Mouse (Mus musculus) hindbrain, embryonic 14.5 days (tissue): Measurements from ENCODE around the gene Gm48552. TPM values are rescaled to one million over a fixed set of nuclear protein-coding genes. Genes with fewer than 3 reads are reported as not detected.

Experiments used
- ATAC-seq: fragments of 200-750 bp; cut with Nextera tagmentation; 2 replicates; pipeline ENCODE4 v1.8.0; 2017; ENCODE audit warnings: moderate number of reproducible peaks, mild to moderate bottlenecking, moderate TSS enrichment, moderate library complexity; ENCODE audit not compliant: low FRiP score
- DNase-seq: peaks from one replicate; pipeline ENCODE4 v3.0.0-alpha.2; 2015; ENCODE audit warnings: low spot score
- H3K27ac ChIP-seq: fragments of 300-500 bp; sonication (generic); 2 replicates; pipeline ENCODE4 v1.5.1; 2014; ENCODE audit warnings: mild to moderate bottlenecking, moderate library complexity
- H3K27me3 ChIP-seq: fragments of 300-500 bp; sonication (generic); 2 replicates; pipeline ENCODE4 v1.6.1; 2014; ENCODE audit warnings: mild to moderate bottlenecking, low read length, mixed read lengths; ENCODE audit not compliant: control insufficient read depth, insufficient read depth
- H3K36me3 ChIP-seq: fragments of 300-500 bp; sonication (generic); replicated peaks from 2 replicates; pipeline ENCODE4 v1.6.1; 2014; ENCODE audit not compliant: control insufficient read depth, insufficient read depth
- H3K4me1 ChIP-seq: fragments of 300-500 bp; sonication (generic); replicated peaks from 2 replicates; pipeline ENCODE4 v1.6.1; 2014; ENCODE audit warnings: antibody characterized with exemption, low read length, mixed read lengths; ENCODE audit not compliant: control insufficient read depth, insufficient read depth
- H3K4me2 ChIP-seq: fragments of 300-500 bp; sonication (generic); replicated peaks from 2 replicates; pipeline ENCODE4 v1.6.1; 2014; ENCODE audit warnings: mild to moderate bottlenecking, moderate library complexity
- H3K4me3 ChIP-seq: fragments of 300-500 bp; sonication (generic); replicated peaks from 2 replicates; pipeline ENCODE4 v1.5.1; 2014; ENCODE audit warnings: mild to moderate bottlenecking, low read length
- H3K9ac ChIP-seq: fragments of 300-500 bp; sonication (generic); 2 replicates; pipeline ENCODE4 v1.6.1; 2014
- H3K9me3 ChIP-seq: fragments of 300-500 bp; sonication (generic); 2 replicates; pipeline ENCODE4 v1.6.1; 2016; ENCODE audit warnings: low read length; ENCODE audit not compliant: control insufficient read depth
- WGBS: fragments of 180-500 bp; shearing (Covaris S2); extraction: QIAGEN DNeasy Blood & Tissue Kit; methylation state at CpG from one replicate; pipeline ENCODE4 v1.1.7; 2014; 5-methylcytosine and 5-hydroxymethylcytosine counted together
- polyA plus RNA-seq: library from polyadenylated mRNA; unstranded; fragments of >200 nt; fragmentation: Nextera tagmentation; extraction: Ambion mirVana; gene quantifications from 2 replicates; pipeline ENCODE4 v1.2.1, GENCODE M21; 2014

The Gm48552 gene
- polyA plus RNA-seq = 1.9 and 2.2 TPM in 2 replicates

DNA sequence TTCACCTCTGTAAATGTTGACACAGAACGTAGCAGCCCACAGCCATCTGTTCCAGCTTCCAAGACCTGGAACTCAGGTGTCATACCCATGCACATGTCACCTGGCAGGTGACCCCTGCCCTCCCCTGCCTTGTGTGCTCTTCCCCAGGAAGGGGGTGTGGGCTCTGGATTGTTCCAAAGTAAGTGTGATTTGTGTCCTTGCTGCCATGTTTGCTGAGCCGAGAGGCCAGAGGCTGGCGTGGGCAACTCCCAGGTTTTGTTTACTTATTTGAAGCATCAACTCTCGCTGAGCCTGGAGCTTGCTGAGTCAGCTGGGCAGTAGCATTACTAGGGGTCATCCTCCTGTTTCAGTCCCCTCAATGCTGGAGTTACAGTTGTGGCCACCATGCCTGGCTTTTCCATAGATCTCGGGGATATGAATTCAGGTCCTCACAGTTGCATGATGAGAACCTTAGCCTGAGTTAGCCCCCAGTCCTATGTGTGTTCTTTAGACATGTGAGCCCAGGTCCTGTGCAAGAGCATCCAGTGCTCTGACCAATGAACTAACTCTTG lies at the start of gene Gm48552:
Gene Gm48552 (plus strand): TSS at position 501 of the 551 bp plus-strand sequence.
- Histone ChIP-seq H3K4me1 (peaks cover 10% of the 10 kb centered on the region), H3K9me3 (no peaks in the 10 kb centered on the region), H3K4me2 (no peak within 1 kb of the TSS), H3K4me3 (no peak within 1 kb of the TSS), H3K36me3 (peaks cover 35% of the 10 kb centered on the region), H3K9ac (no peak within 1 kb of the TSS), H3K27ac (no peak within 1 kb of the TSS), H3K27me3 (no peaks in the 10 kb centered on the region)
- DNase-seq (no peak), ATAC-seq (no peak)
- WGBS = 85% methylated on average over 5 of the region's 5 CpGs

DNA sequence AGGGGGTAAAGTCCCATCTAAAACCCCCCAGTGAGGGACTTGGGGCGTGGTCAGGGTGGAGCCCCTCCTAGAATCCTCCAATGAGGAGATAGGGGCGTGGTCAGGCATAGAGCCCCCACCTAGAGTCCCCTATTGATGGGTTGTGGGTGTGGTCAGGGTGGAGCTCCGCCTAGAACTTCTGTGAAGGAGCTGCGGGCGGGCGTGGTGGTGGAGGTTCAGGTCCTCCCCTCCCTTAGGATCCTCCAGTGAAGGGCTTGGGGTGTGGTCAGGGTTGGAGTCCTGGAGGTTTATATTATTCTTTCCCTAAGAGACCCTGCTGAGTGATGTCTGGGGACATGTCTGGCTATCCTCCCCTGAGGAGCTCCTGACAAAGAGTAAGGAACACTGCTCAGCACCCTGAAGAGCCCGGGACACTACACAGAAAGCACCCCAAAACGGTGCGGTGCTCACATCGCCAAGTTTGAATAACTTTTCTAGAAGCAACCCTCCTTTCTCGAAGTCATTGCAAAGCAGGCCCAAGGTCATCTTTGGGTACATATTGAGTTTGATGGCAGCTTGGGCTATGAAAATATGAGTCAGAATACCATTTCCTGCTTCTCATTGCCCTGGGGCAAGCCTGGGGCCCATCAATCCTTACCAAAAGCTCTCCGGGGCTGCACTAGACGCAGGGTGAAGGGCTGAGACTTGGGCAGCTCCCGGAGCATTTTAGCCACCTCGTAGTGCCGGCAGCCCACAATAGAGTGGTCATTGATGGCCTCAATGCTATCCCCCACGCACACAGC lies 48.1 kb upstream of the Gm48552 start:
- no peaks in the 10 kb centered on the region for H3K36me3 ChIP-seq
- no peaks in the 10 kb centered on the region for H3K9me3 ChIP-seq
- no peak overlapping the region for H3K9ac ChIP-seq
- ATAC-seq (no peak), DNase-seq (no peak)
- no peak overlapping the region for H3K4me2 ChIP-seq
- 39% methylated on average over 17 of the region's 17 CpGs for WGBS
- no peak overlapping the region for H3K27ac ChIP-seq
- H3K4me1 ChIP-seq = peaks cover 6% of the 10 kb centered on the region
- no peak overlapping the region for H3K4me3 ChIP-seq
- peaks cover 62% of the 10 kb centered on the region for H3K27me3 ChIP-seq

DNA sequence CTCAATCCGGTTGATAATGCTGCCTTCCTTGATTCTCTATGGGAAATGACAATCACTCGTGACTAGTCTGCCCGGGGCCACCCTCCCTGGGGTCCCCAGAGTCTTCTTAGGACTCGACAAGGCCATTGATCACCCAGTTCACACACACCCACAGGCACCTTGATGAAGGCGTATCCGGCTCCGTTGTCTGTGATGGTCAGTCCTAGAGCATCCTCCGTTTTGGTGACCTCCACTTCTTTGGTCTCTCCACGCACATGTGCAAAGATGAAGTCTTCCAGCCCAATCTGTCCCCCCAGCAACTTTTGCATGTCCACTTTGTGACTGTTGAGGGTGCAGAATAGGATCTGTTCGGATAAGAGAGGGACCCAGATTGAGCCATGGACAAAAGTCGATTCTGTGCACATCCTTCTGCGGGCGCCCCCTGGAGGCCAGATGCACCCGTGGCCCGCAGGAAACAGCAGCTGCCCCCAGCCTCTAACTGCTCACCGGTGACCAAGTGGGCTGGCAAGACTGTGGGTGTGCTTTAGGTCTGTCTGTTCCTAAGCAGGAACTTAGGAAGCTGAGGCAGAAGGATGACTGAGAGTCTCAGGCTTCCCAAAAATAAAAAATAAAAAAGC lies 47.4 kb upstream of the Gm48552 start:
- Histone ChIP-seq H3K4me3 (no peak overlapping the region), H3K27ac (no peak overlapping the region), H3K4me2 (no peak overlapping the region), H3K36me3 (no peaks in the 10 kb centered on the region), H3K4me1 (peaks cover 6% of the 10 kb centered on the region), H3K9me3 (no peaks in the 10 kb centered on the region), H3K9ac (no peak overlapping the region), H3K27me3 (peaks cover 66% of the 10 kb centered on the region)
- DNase-seq = no peak
- 33% methylated on average over 16 of the region's 16 CpGs for WGBS
- ATAC-seq = no peak

DNA sequence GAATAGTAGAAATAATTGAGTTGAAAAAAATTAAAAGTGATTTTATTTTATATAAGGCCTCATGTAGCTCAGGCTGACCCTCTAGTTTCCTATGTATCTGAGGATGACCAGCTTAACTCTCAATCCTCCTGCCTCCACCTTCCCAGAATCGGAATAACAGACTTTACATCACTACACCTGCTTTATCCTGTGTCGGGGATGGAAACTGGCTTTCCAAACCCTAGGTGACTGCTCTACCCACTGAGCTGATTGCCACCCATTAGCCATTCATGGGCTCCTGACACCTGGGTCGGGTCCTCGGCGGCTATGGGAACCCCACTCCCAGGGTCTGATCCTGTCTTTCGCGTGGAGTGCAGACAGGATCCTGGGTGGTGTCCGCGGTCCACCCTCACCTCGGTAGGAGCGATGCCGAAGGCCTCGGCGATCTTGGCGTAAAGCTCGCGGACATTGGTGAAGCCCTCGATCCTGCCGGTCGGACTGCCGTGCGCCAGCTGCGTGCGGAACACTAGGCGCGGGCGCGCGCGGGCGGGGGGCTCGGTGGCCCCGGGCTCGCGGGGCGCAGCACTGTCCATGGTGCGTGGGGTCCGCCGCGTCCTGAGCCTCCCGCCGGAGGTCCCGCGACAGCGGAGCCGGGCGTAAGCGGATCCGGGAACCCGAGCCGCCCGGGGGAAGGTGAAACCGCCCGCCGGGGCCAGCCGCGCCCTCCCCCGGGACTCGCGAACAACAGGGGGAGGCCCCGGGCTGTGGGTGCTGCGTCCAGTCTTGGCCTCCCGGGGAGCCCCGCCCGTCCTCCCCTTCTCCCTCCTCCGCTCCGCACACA lies 45.9 kb upstream of the Gm48552 start, which contains the start of gene Gipc3:
Gene Gipc3 (minus strand): TSS at position 581 of the 820 bp plus-strand sequence.
- DNase-seq = no peak
- Histone ChIP-seq H3K4me1 (peaks cover 6% of the 10 kb centered on the region), H3K4me2 (peak within 1 kb of the TSS; percentile 70), H3K9me3 (no peaks in the 10 kb centered on the region), H3K27me3 (peaks cover 63% of the 10 kb centered on the region), H3K27ac (no peak within 1 kb of the TSS), H3K4me3 (peak within 1 kb of the TSS; percentile 36), H3K36me3 (no peaks in the 10 kb centered on the region), H3K9ac (peak within 1 kb of the TSS; percentile 51)
- WGBS = 5% methylated on average over 63 of the region's 67 CpGs
- no peak for ATAC-seq

DNA sequence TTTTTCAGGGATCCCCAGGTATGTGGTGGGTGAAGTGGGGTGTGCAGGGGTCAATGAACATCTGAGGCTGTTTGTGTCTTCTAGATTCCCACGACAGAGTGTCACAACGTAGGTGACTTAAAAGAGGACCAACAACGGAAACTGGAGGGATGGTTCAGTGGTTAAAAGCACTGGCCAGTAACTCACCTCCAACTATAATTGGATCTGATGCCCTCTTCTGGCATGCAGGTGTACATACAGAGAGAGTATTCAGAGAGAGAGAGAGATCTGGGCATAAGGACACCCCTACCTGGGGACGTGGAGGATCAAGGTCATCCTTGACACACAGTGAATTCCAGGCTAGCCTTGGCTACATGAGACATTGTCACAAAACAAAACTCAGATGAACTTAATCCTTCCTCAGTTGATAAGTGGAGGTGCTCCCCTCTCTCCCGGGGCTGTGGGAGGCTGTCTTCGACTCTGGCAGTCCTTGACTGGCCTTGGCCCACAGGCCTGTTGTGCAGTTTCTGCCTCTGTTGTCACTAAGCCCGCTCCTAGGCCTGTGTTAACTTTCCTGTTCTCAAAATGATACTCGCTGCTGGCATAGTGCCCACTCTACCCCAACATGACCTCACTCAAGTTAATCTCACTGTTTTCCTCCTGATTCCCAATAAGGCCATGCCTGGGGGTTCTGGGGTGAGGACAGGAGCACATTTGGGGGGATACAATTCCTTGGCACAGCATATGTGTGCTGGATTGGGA lies 44.2 kb upstream of the Gm48552 start:
- Histone ChIP-seq H3K9ac (no peak overlapping the region), H3K36me3 (no peaks in the 10 kb centered on the region), H3K4me3 (no peak overlapping the region), H3K27me3 (peaks cover 55% of the 10 kb centered on the region), H3K4me1 (peaks cover 11% of the 10 kb centered on the region), H3K9me3 (no peaks in the 10 kb centered on the region), H3K27ac (no peak overlapping the region), H3K4me2 (no peak overlapping the region)
- WGBS = 57% methylated on average over 8 of the region's 8 CpGs
- DNase-seq (no peak), ATAC-seq (no peak)

DNA sequence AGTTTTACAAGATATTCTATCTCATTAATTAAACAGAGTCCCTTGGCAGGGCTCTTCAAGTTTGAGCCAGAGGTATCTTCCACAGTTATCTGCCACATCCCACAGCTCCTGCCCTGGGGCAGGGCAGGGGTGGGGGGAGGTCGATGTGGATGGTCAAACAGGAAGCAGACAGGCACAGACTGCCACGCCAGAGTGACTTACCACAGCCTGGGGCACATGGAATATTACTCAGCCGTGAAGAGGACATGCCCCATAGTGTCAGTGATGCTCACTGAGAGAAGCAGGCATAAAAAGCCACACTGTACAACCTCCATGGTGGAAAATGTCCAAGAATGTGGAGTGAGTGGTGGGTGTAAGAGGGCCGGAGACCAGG lies 43.7 kb upstream of the Gm48552 start:
- peaks cover 55% of the 10 kb centered on the region for H3K27me3 ChIP-seq
- WGBS = 85% methylated on average over 4 of the region's 4 CpGs

DNA sequence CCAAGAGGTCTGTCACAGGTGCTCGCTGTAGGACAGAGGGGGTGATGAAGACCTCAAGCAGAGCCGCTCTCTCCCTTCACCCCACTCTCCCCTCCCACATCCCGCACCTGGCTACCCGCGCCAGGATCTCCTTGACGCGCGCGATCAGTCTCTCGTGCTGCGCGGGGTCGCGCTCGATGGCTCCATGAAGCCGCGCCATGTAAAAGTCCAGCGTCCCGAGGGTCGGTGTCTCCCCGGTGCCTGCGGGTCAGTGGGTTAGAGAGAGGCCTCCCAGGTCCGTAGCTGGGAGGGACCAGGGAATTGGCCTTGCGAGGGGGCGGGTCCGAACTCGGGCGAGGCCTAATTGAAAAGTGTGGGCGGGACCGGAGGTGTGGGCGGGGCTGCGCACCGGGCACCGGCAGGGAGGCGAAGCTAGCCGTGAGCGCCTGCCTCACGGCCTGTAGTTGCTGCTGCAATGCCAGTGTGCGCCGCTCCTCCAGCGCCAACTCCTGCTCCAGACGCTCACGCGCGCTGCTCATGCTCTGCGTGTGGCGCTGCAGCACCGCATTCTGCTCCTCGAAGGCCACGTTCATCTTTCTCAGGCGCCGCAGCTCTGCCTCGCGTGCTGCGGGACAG lies 42.2 kb upstream of the Gm48552 start:
- ATAC-seq = no peak
- no peaks in the 10 kb centered on the region for H3K9me3 ChIP-seq
- H3K4me3 ChIP-seq = peak overlapping the region; percentile 24
- 0 out of 2 replicates have a peak overlapping the region, but pooled peaks have one; percentile 1 for H3K9ac ChIP-seq
- H3K27ac ChIP-seq = no peak overlapping the region
- peak; percentile 72 for DNase-seq
- WGBS = 7% methylated on average over 54 of the region's 55 CpGs
- peaks cover 16% of the 10 kb centered on the region for H3K4me1 ChIP-seq
- H3K4me2 ChIP-seq = peak overlapping the region; percentile 48
- no peaks in the 10 kb centered on the region for H3K36me3 ChIP-seq
- H3K27me3 ChIP-seq = peaks cover 48% of the 10 kb centered on the region

More for the DNA sequence above, 43.7 kb upstream of the Gm48552 start:
- Histone ChIP-seq H3K4me2 (no peak overlapping the region), H3K27ac (no peak overlapping the region), H3K4me3 (no peak overlapping the region), H3K36me3 (no peaks in the 10 kb centered on the region), H3K9ac (no peak overlapping the region), H3K9me3 (no peaks in the 10 kb centered on the region), H3K4me1 (peaks cover 16% of the 10 kb centered on the region)
- DNase-seq (no peak), ATAC-seq (no peak)

DNA sequence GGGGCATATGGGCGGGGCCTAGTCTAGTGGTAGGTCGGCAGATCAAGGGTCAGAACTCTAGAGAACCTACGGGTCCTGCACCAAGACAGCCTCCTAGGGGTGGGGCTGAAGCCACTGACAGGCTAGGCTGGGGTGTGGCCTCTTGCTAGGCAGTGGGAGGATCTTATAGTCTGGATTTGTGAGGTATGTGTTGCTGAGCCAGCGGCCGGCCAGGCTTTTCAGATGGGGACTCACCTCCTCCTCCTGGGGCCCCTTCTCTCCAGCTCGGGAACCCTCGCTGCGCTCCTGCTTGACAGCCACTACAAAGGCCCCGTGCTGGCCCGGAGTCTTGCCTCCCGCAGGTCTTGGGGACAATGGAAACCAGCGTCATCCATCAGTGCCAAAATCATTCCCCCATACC lies 39.7 kb upstream of the Gm48552 start:
- ATAC-seq = no peak
- peak overlapping the region; percentile 61 for H3K4me3 ChIP-seq
- H3K27ac ChIP-seq = no peak overlapping the region
- peak overlapping the region; percentile 89 for H3K4me2 ChIP-seq
- no peaks in the 10 kb centered on the region for H3K36me3 ChIP-seq
- no peak for DNase-seq
- H3K4me1 ChIP-seq = peaks cover 10% of the 10 kb centered on the region; the same call in 1 of the 2 replicates
- no peaks in the 10 kb centered on the region for H3K9me3 ChIP-seq
- H3K27me3 ChIP-seq = peaks cover 23% of the 10 kb centered on the region
- H3K9ac ChIP-seq = no peak overlapping the region
- WGBS = 10% methylated on average over 12 of the region's 12 CpGs
